Mouse (Mus musculus): ENCODE data around the gene Galnt2. TPM values are rescaled to one million over a fixed set of nuclear protein-coding genes. Genes with fewer than 3 reads are reported as not detected.

The Galnt2 gene
- polyA plus RNA-seq, 1 experiment: 11.5 TPM

- no peak for TF ChIP-seq POLR2A (IDR thresholded peaks at IDR 0.05; ENCODE audit: borderline replicate concordance, control insufficient read depth, low read depth, low read length)
- Histone ChIP-seq H3K4me3 (replicated peaks; ENCODE audit: control insufficient read depth, low read depth, low read length) (no peak overlapping the region), H3K27ac (ENCODE audit: control insufficient read depth, insufficient read depth, low read depth, low read length, poor library complexity) (no peak overlapping the region), H3K4me1 (ENCODE audit: control insufficient read depth, insufficient read depth, low read length) (no peaks in the 10 kb centered on the region)
- WGBS: 90% methylated on average over 7 of the region's 7 CpGs
These were observed 97.1 kb downstream of the Galnt2 start for GRCm38 (mm10) chr8:124328259-124328658.

GRCm38 (mm10) chr8:124329690-124330089 lies 98.5 kb downstream of the Galnt2 start:
- TF ChIP-seq POLR2A (IDR thresholded peaks at IDR 0.05; ENCODE audit: borderline replicate concordance, control insufficient read depth, low read depth, low read length) (no peak), CTCF (IDR thresholded peaks at IDR 0.05; ENCODE audit: control insufficient read depth, insufficient read depth, low read length) (no peak)
- WGBS: 89% methylated on average over 10 of the region's 10 CpGs
- Histone ChIP-seq H3K4me3 (replicated peaks; ENCODE audit: control insufficient read depth, low read depth, low read length) (no peak overlapping the region), H3K27ac (ENCODE audit: control insufficient read depth, insufficient read depth, low read depth, low read length, poor library complexity) (no peak overlapping the region), H3K4me1 (ENCODE audit: control insufficient read depth, insufficient read depth, low read length) (no peaks in the 10 kb centered on the region)

- Histone ChIP-seq H3K4me1 (ENCODE audit: control insufficient read depth, insufficient read depth, low read length) (no peaks in the 10 kb centered on the region), H3K27ac (ENCODE audit: control insufficient read depth, insufficient read depth, low read depth, low read length, poor library complexity) (no peak overlapping the region), H3K4me3 (replicated peaks; ENCODE audit: control insufficient read depth, low read depth, low read length) (no peak overlapping the region)
- TF ChIP-seq CTCF (IDR thresholded peaks at IDR 0.05; ENCODE audit: control insufficient read depth, insufficient read depth, low read length) (no peak), POLR2A (IDR thresholded peaks at IDR 0.05; ENCODE audit: borderline replicate concordance, control insufficient read depth, low read depth, low read length) (no peak)
- 74% methylated on average over 2 of the region's 3 CpGs for WGBS
These were observed 99.2 kb downstream of the Galnt2 start for GRCm38 (mm10) chr8:124330433-124330832.

- 78% methylated on average over 3 of the region's 3 CpGs for WGBS
- no peak for TF ChIP-seq CTCF (IDR thresholded peaks at IDR 0.05; ENCODE audit: control insufficient read depth, insufficient read depth, low read length)
- no peak for TF ChIP-seq POLR2A (IDR thresholded peaks at IDR 0.05; ENCODE audit: borderline replicate concordance, control insufficient read depth, low read depth, low read length)
- H3K4me1 ChIP-seq (ENCODE audit: control insufficient read depth, insufficient read depth, low read length): no peaks in the 10 kb centered on the region
These were observed 99.9 kb downstream of the Galnt2 start for GRCm38 (mm10) chr8:124331094-124331493.

GRCm38 (mm10) chr8:124331706-124332105 lies 100.5 kb downstream of the Galnt2 start:
- H3K4me3 ChIP-seq (replicated peaks; ENCODE audit: control insufficient read depth, low read depth, low read length): no peak overlapping the region
- TF ChIP-seq CTCF (IDR thresholded peaks at IDR 0.05; ENCODE audit: control insufficient read depth, insufficient read depth, low read length): no peak
- TF ChIP-seq POLR2A (IDR thresholded peaks at IDR 0.05; ENCODE audit: borderline replicate concordance, control insufficient read depth, low read depth, low read length): no peak
- H3K27ac ChIP-seq (ENCODE audit: control insufficient read depth, insufficient read depth, low read depth, low read length, poor library complexity): no peak overlapping the region
- 89% methylated on average over 11 of the region's 11 CpGs for WGBS
- no peaks in the 10 kb centered on the region for H3K4me1 ChIP-seq (ENCODE audit: control insufficient read depth, insufficient read depth, low read length)

More at GRCm38 (mm10) chr8:124331094-124331493, 99.9 kb downstream of the Galnt2 start:
- Histone ChIP-seq H3K4me3 (replicated peaks; ENCODE audit: control insufficient read depth, low read depth, low read length) (no peak overlapping the region), H3K27ac (ENCODE audit: control insufficient read depth, insufficient read depth, low read depth, low read length, poor library complexity) (no peak overlapping the region)

- 91% methylated on average over 13 of the region's 13 CpGs for WGBS
- Histone ChIP-seq H3K4me1 (ENCODE audit: control insufficient read depth, insufficient read depth, low read length) (no peaks in the 10 kb centered on the region), H3K4me3 (replicated peaks; ENCODE audit: control insufficient read depth, low read depth, low read length) (no peak overlapping the region), H3K27ac (ENCODE audit: control insufficient read depth, insufficient read depth, low read depth, low read length, poor library complexity) (no peak overlapping the region)
- TF ChIP-seq POLR2A (IDR thresholded peaks at IDR 0.05; ENCODE audit: borderline replicate concordance, control insufficient read depth, low read depth, low read length): no peak
These were observed 105.1 kb downstream of the Galnt2 start for GRCm38 (mm10) chr8:124336302-124336701.

GRCm38 (mm10) chr8:124339742-124340141 lies 108.6 kb downstream of the Galnt2 start:
- TF ChIP-seq POLR2A (IDR thresholded peaks at IDR 0.05; ENCODE audit: borderline replicate concordance, control insufficient read depth, low read depth, low read length) (no peak), CTCF (IDR thresholded peaks at IDR 0.05; ENCODE audit: control insufficient read depth, insufficient read depth, low read length) (no peak)
- no peak overlapping the region for H3K27ac ChIP-seq (ENCODE audit: control insufficient read depth, insufficient read depth, low read depth, low read length, poor library complexity)
- no peak overlapping the region for H3K4me3 ChIP-seq (replicated peaks; ENCODE audit: control insufficient read depth, low read depth, low read length)
- no peaks in the 10 kb centered on the region for H3K4me1 ChIP-seq (ENCODE audit: control insufficient read depth, insufficient read depth, low read length)
- 81% methylated on average over 3 of the region's 3 CpGs for WGBS

- Histone ChIP-seq H3K27ac (ENCODE audit: control insufficient read depth, insufficient read depth, low read depth, low read length, poor library complexity) (no peak overlapping the region), H3K4me3 (replicated peaks; ENCODE audit: control insufficient read depth, low read depth, low read length) (no peak overlapping the region), H3K4me1 (ENCODE audit: control insufficient read depth, insufficient read depth, low read length) (no peaks in the 10 kb centered on the region)
- TF ChIP-seq POLR2A (IDR thresholded peaks at IDR 0.05; ENCODE audit: borderline replicate concordance, control insufficient read depth, low read depth, low read length) (no peak), CTCF (IDR thresholded peaks at IDR 0.05; ENCODE audit: control insufficient read depth, insufficient read depth, low read length) (no peak)
- WGBS: 79% methylated on average over 17 of the region's 17 CpGs
These were observed 109.3 kb downstream of the Galnt2 start for GRCm38 (mm10) chr8:124340360-124341068.

GRCm38 (mm10) chr8:124343151-124343550 lies 112.0 kb downstream of the Galnt2 start:
- Histone ChIP-seq H3K27ac (ENCODE audit: control insufficient read depth, insufficient read depth, low read depth, low read length, poor library complexity) (no peak overlapping the region), H3K4me1 (ENCODE audit: control insufficient read depth, insufficient read depth, low read length) (no peaks in the 10 kb centered on the region), H3K4me3 (replicated peaks; ENCODE audit: control insufficient read depth, low read depth, low read length) (no peak overlapping the region)
- 87% methylated on average over 15 of the region's 15 CpGs for WGBS
- TF ChIP-seq POLR2A (IDR thresholded peaks at IDR 0.05; ENCODE audit: borderline replicate concordance, control insufficient read depth, low read depth, low read length): no peak
- TF ChIP-seq CTCF (IDR thresholded peaks at IDR 0.05; ENCODE audit: control insufficient read depth, insufficient read depth, low read length): no peak

Measured in bone marrow, adult 2 months (tissue).